Mouse (Mus musculus) R1 (cell line): ENCODE results near the gene Pan3.

ENCODE experiments used
- DNase-seq: peaks from one replicate; pipeline ENCODE4 v3.0.0-alpha.2; 2018; ENCODE audit warnings: low read depth, low spot score

Gene Pan3

GRCm38 (mm10) chr5:147479341-147479740, 49.4 kb downstream of the Pan3 start:
- no peak for DNase-seq

DNA sequence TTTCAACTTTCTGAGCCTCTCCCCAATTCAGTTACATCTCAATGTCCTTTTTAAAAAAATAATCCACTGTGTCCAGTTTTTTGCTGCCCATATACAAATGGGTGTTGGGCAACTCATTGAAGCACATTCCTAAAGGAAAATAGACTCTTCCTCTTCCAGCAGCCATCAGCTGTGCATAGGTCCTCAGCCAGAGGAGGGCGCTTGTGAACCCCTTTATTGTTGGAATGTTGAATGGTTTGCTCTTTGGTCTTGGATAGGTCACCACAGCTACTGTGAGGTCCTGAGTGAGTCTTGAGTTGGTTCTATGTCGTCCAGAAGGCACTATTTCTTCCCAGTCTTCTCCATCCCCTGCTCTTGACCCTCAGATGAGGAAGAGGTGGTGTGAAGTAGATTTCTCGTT, 54.2 kb downstream of the Pan3 start:
- DNase-seq = peak; percentile 70

GRCm38 (mm10) chr5:147489226-147489625, 59.3 kb downstream of the Pan3 start:
- no peak for DNase-seq

DNA sequence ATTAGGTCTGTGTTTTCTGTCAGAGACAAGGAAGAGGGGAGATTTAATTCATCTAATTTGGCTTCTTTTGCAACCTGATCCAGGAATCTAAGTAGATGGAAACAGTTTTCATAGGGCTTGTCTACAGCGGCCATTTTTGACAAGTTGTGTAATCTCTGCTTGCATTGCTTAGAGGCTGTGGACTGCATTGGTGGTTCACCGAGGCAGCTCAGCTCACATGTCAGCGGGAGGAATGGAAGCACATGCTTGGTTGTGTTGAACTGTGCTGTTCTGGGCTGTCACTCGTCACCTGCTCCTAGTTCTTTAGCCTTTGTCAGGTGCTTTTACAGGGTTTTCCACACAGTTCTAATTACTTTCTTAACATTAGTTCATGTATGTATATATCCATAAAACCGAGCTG, 60.9 kb downstream of the Pan3 start:
- no peak for DNase-seq

- no peak for DNase-seq
These were observed 62.5 kb downstream of the Pan3 start for GRCm38 (mm10) chr5:147492511-147492910.

GRCm38 (mm10) chr5:147493205-147493604, 63.2 kb downstream of the Pan3 start:
- DNase-seq = peak; percentile 32

DNA sequence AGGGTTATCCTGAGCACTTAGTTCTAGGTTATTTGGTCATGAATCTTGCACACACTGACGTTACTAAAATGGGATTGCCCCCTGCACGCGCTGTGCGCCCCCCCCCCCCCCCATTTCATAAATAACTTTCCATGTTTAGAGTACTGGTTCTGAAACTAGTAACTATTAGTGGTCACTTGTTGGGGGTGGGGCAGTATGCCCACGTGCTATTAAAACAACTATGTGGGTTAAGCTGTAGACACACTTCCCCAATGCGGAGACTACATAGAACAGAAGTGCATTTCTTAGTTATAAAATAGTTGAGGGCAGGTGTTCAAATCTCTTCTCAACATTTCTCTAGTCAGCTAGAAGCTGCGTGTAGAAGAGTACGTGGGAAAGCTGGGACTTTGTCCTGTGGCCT, 63.7 kb downstream of the Pan3 start:
- DNase-seq = no peak

- DNase-seq = no peak
These were observed 64.4 kb downstream of the Pan3 start for GRCm38 (mm10) chr5:147494388-147494787.

DNA sequence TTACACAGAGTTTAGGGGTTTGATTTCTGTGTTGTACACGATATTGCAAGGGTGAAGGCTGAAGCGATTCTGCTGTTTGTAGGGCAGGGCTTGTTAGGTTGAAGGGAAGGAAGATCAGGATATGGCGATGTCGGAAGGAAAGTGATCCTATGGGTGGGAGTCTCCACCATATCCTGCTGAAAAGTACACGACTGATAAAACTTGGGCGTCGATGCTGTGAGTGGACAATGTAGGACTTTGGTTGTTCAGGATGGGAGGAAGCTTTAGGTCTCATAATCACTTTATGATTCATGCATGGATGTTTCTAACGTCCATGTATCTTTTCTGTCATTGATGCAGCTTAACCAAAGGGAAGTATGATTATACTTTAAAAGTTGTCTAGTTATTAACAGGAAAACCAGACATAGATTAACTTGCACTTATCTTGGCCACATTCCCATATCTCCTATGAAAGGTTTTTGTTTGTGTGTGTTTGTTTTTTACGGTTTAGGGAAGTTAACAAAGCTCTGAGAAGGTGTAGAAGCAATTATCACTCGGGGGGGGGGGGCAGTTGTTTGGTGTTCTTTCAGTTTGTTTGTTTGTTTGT, 64.9 kb downstream of the Pan3 start:
- no peak for DNase-seq

GRCm38 (mm10) chr5:147495961-147496360, 66.0 kb downstream of the Pan3 start:
- DNase-seq = no peak

DNA sequence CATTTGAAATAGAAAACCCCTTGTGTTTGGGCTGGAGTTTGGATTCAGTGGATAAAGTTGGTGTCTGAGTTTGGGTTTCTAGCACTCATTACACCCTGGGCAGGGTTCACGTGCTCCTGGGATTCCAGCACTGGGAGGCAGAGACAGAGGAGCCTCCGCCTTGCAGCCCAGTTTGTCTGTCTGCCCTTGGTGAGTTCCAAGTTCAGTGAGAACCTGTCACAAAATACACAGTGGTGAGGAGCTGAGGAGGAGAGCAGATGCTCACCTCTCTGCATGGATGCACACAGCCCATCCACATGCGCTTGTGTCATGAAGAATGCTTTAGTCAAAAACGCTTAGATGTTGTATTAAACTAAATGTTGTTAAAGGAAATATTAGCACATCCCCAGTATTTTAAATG, 67.0 kb downstream of the Pan3 start:
- DNase-seq = no peak

GRCm38 (mm10) chr5:147497714-147498113, 67.8 kb downstream of the Pan3 start:
- DNase-seq = no peak

GRCm38 (mm10) chr5:147501456-147501998, 71.6 kb downstream of the Pan3 start:
- DNase-seq = peak; percentile 18

- no peak for DNase-seq
These were observed 73.0 kb downstream of the Pan3 start for GRCm38 (mm10) chr5:147502921-147503320.

DNA sequence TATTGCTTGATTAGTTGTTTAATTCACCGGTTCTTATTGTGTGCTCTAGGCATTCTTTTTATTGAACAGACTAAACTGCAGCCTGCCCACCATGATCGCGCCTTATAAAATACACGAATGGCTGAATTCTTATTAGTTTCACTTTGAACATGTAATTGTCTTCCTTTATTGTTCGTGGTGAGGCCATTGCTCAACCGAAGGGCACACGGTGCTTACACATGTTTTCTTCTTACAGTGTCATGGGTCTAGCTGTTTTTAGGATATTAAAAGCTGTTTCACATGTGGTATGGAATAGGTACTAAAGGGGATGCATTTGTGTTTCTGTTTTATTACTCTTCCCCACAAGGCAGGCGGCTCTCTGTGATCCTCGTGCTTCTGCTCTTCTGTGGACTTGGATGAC, 81.4 kb downstream of the Pan3 start:
- no peak for DNase-seq

DNA sequence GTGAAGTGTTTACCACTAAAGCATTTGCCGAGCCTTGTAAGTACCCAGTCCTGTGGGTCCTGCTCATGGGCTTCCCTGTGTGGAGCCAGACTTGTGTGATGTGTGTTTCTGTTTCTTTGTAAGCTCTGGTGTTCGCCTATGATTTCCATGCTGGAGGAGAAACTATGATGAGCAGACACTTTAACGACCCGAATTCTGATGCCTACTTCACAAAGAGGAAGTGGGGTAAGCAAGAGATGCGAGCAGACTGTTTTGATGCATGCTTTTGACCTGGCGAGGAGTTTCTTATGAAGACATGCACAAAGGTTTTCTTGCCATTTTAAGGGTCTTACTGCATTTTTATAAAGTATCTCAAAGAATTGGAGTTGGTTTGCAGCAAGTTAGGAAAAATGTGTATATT, 97.0 kb downstream of the Pan3 start:
- no peak for DNase-seq

GRCm38 (mm10) chr5:147527788-147528187, 97.8 kb downstream of the Pan3 start:
- DNase-seq = no peak

- DNase-seq = no peak
These were observed 102.1 kb downstream of the Pan3 start for GRCm38 (mm10) chr5:147532031-147532430.

DNA sequence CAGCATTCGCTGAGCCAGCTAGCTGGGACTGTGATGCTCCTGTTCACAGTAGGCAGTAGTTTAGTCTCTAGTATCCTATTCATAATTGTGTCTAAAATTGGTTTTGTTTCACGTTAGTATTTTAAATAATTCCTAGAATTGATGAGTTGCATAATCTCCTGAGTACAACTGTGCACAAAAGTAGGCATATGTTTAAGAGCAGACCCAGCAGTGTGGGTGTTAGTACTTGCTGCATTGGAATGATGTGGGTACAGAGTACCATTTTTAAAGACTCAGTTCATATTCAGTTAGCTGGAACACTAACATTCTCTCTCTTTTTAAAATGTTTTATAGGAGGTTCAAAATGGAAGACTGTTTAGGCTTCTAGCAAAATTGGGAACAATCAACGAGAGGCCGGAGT, 109.4 kb downstream of the Pan3 start:
- no peak for DNase-seq

DNA sequence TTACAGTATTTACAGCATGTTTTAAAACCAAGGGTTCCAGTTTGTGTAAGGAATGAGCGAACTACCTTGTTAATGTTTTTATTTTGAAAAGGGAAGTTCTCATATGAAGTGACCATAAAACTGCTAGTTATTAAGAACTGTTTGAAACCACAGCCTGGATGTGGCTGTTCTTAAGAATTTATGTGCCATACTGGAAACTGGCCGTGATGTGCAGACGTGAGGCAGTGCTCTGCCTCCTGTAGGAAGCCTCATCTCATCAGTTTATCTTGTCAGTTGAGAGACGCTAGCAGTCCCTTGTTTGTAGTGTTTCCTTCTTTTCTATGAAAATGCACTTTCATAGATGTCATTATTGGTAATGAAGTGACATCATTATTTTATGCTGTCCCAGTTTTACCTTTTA, 109.9 kb downstream of the Pan3 start:
- DNase-seq = no peak

DNA sequence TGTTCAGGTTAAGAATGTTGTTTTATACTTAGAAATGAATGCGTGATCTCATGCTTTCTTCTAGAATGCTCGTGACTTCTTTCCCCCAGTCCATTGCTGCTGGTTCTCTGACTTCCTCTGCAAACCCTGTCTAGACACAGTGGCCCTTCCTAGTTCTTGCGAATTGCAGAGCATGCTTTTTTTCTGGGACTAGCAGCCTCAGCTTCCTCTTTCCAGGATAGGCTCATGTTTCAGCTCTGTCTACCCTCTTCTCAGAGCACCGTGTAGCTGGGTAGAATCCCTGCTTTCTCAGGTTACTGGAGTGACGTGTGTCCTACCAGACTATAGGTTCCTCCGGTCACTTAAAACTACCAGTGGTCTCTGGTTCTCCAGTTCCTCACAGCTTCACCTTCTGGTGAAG, 112.3 kb downstream of the Pan3 start:
- no peak for DNase-seq

DNA sequence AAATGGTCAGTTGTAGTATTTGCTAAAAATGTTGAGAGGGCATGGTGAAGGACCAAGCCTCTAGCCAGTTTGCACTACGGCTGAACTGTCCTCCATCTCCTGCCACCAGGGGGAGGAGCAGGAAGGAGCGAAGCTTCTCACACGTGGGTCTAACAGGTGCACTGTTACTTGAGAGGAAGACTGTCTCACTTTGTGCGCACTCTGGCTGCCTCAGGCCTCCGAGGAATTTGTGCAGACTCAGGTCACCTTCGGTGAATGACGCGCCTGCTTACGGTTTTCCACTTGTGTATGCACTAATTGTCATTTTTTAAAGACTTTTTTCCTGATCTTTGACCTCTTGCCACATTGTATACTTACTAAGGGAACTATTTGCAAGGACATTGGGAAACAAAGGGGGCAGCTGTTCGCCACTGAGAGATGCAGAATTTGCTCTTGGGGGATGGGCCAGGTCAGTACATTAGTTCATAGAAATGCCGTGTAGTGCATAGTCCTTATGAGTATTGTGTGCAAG, 115.8 kb downstream of the Pan3 start:
- peak; percentile 83 for DNase-seq

DNA sequence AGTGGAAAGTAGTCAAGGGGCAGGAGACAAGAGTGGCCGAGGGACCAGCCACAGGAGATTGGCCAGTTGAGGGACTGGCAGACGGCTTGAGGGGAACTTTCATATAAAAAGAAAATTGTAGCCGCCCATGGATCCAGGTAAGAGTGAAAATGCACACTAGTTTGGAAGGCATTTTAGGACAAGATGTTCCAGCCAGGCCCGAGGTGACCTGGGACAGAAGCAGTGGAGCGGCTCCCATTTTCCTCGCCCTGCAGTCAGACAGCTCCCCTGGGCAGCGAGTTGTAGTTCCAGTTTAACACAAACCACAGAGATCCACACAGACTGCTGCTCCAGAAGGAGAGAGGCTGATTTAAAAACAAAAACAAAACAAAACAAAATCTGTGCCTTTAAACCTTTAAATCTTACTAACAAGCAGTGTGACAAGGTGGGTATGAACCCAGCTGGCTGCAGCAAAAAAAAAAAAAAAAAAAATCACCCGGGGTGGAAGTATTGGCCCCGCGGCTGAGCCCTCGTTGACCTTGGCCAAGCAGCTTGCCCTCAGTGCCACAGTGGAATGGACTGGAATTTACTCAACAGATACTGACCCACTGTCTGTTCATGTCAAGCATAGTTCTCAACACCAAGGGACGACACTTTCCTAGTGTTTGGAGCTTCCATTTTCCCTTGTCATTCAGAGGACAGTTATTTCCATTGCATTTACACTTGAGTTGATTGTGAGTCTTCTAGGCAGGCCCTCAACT, 119.2 kb downstream of the Pan3 start:
- no peak for DNase-seq
